Mouse (Mus musculus) neutrophil, adult 83 days (primary cell): ENCODE measurements around the gene Unk. TPM values are rescaled to one million over a fixed set of nuclear protein-coding genes. Genes with fewer than 3 reads are reported as not detected.

Source experiments
- total RNA-seq, 2 experiments: library from RNA; stranded (reverse); gene quantifications; one replicate each; pipeline ENCODE4 v1.2.4; 2023

Gene Unk
- total RNA-seq = 10 to 100 TPM; 20.9 to 23.4 TPM

GRCm38 (mm10) chr11:116030088-116030897 is at the start of gene Unk:
Gene Unk (plus strand): TSS chr11:116030322.

GRCm38 (mm10) chr11:116012262-116012947 is 17.7 kb upstream of the Unk start, which contains the start of gene Galk1:
Gene Galk1 (minus strand): TSS chr11:116012719.

DNA sequence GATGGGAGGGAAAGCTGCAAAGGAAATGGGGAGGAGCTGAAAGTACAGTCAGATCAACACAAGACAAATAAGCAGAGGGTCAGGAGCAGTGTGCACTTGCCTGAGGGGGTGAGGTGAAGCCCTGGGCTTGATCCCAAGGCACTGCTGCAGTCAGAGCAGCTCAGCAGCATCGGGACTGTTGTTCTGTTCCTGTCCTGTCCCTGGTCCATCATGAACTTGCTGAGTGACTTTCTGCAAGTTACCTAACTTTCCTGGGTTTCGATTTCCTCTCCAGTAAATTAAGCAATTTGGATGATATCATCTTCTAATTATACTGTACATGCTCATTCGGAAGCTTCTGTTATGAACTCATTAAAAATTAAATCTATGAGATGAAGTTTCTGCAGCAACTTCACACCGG is 2.4 kb upstream of the Unk start, which contains the start of gene H3f3b:
TSS of gene H3f3b (minus strand) at position 207 of the 400 bp plus-strand sequence.

GRCm38 (mm10) chr11:116077446-116078204 is 47.5 kb downstream of the Unk start, which contains the start of gene Unc13d:
Gene Unc13d (minus strand): TSS chr11:116077961.

DNA sequence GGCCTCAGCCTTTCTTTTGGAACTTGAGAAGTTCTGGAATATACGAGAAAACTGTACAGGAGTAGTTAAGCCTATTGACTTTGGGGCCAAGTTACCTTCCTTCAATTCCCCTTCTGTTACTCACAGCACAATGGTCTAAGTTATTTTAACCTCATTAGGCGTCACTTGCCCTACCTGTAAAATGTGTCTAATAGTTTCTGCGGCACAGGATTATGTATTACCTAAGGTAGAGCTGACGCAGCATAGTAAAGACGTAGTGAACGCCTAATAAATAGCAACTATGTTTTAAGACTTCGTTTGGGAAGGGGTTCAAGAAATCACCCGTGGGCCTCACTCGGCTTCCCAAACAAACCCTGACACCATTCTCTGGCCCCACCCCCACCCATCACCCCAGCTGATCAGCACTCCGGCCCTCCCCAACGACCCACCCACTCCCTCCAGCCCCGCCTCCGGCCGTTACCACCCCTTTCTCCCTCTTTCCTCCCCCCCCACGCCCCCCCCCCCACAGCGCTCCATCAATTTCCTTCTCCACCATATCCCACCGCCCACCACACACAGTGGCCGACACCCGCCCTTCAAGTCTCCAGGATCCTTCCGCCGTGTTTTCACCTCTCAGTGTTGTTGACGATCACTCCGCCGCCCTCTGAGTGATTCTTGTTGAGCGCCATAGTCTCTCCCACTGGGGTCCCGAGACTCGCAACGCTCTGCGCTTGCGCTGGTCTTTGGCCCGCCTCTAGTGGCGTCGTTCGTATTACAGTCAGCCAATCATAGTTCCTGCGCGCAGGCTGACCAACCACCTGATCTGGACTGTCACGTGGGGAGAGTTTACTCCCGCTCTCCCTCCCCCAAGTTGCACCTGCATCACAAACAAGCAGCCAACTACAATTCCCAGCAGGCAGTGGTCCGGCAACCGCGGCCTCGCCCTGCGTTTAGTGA is 56.4 kb downstream of the Unk start, which contains the start of gene Wbp2:
TSS of gene Wbp2 (minus strand) at position 738 of the 936 bp plus-strand sequence.

Other genes with a start within 250 kb of the Unk start
- gene Caskin2, start 216.7 kb upstream of the Unk start, total RNA-seq = 1 to 10 TPM; 1.6 to 2.2 TPM
- gene Tsen54, start 215.6 kb upstream of the Unk start, total RNA-seq = 1 to 10 TPM; 4.3 to 6.6 TPM
- 1 to 10 TPM; 2.8 to 3.5 TPM for gene Llgl2, start 206.3 kb upstream of the Unk start, total RNA-seq
- 1 to 10 TPM; 1.2 to 2.1 TPM for gene Myo15b, start 171.9 kb upstream of the Unk start, total RNA-seq
- 10 to 100 TPM; 62.1 to 64.5 TPM for gene Smim5, start 130.4 kb upstream of the Unk start, total RNA-seq
- 1 to 10 TPM; 6.0 to 6.3 TPM for gene Smim6, start 118.3 kb upstream of the Unk start, total RNA-seq
- gene Sap30bp, start 97.0 kb upstream of the Unk start, total RNA-seq = 10 to 100 TPM; 24.2 to 28.0 TPM
- 10 to 100 TPM; 26.4 to 28.9 TPM for gene Recql5, start 96.8 kb upstream of the Unk start, total RNA-seq
- under 1 TPM; 0.07 to 0.09 TPM for gene Itgb4, start 55.6 kb upstream of the Unk start, total RNA-seq
- gene Galk1, start 17.6 kb upstream of the Unk start, total RNA-seq = 1 to 10 TPM; 7.2 to 7.7 TPM
- 1,000 to 10,000 TPM; 3,921 to 4,178 TPM for gene H3f3b, start 2.4 kb upstream of the Unk start, total RNA-seq
- 10 to 100 TPM; 87.3 to 94.0 TPM for gene Unc13d, start 47.6 kb downstream of the Unk start, total RNA-seq
- 100 to 1,000 TPM; 124 to 141 TPM for gene Wbp2, start 56.7 kb downstream of the Unk start, total RNA-seq
- under 1 TPM; 0.35 to 0.77 TPM for gene Trim47, start 96.9 kb downstream of the Unk start, total RNA-seq
- 1 to 10 TPM; 6.7 to 8.8 TPM for gene Trim65, start 100.8 kb downstream of the Unk start, total RNA-seq
- gene Mrpl38, start 108.5 kb downstream of the Unk start, total RNA-seq = 10 to 100 TPM; 15.6 to 17.3 TPM
- gene Fbf1, start 137.8 kb downstream of the Unk start, total RNA-seq = 1 to 10 TPM; 6.0 to 9.4 TPM
- gene Ten1, start 168.5 kb downstream of the Unk start, total RNA-seq = 10 to 100 TPM; 24.6 to 28.1 TPM
- 10 to 100 TPM; 25.9 to 28.7 TPM for gene Acox1, start 168.7 kb downstream of the Unk start, total RNA-seq
- not detected for gene Evpl, start 207.8 kb downstream of the Unk start, total RNA-seq
- 10 to 100 TPM; 36.8 to 39.4 TPM for gene Srp68, start 243.9 kb downstream of the Unk start, total RNA-seq